Mouse (Mus musculus) liver, postnatal 0 days (tissue): ENCODE results near the gene Trp53tg5. TPM values are rescaled to one million over a fixed set of nuclear protein-coding genes. Genes with fewer than 3 reads are reported as not detected.

ENCODE experiments used
- ATAC-seq: fragments of 200-750 bp; cut with Nextera tagmentation; 2 replicates; pipeline ENCODE4 v1.8.0; 2017; ENCODE audit warnings: mild to moderate bottlenecking, moderate library complexity
- DNase-seq: peaks from one replicate; pipeline ENCODE4 v3.0.0-alpha.2; 2016
- H3K27ac ChIP-seq: fragments of 300-500 bp; sonication (generic); 2 replicates; pipeline ENCODE4 v1.5.1; 2014; ENCODE audit warnings: antibody characterized with exemption, moderate library complexity, mild to moderate bottlenecking, low read depth
- H3K27me3 ChIP-seq: fragments of 300-500 bp; sonication (generic); 2 replicates; pipeline ENCODE4 v1.6.1; 2014; ENCODE audit warnings: low read length, control low read depth, mixed read lengths; ENCODE audit not compliant: insufficient read depth
- H3K36me3 ChIP-seq: fragments of 300-500 bp; sonication (generic); replicated peaks from 2 replicates; pipeline ENCODE4 v1.6.1; 2014; ENCODE audit warnings: mild to moderate bottlenecking, control low read depth, low read length, moderate library complexity, mixed read lengths; ENCODE audit not compliant: insufficient read depth
- H3K4me1 ChIP-seq: fragments of 300-500 bp; sonication (generic); 2 replicates; pipeline ENCODE4 v1.6.1; 2014; ENCODE audit warnings: antibody characterized with exemption, mild to moderate bottlenecking, control low read depth; ENCODE audit not compliant: insufficient read depth
- H3K4me2 ChIP-seq: fragments of 300-500 bp; sonication (generic); 2 replicates; pipeline ENCODE4 v1.6.1; 2014; ENCODE audit warnings: low read depth, mild to moderate bottlenecking, low read length, moderate library complexity, mixed read lengths
- H3K4me3 ChIP-seq: fragments of 300-500 bp; sonication (generic); 2 replicates; pipeline ENCODE4 v1.5.1; 2014; ENCODE audit warnings: low read depth, low read length
- H3K9ac ChIP-seq: fragments of 300-500 bp; sonication (generic); replicated peaks from 2 replicates; pipeline ENCODE4 v1.6.1; 2014; ENCODE audit warnings: mild to moderate bottlenecking, moderate library complexity
- H3K9me3 ChIP-seq: fragments of 300-500 bp; sonication (generic); 2 replicates; pipeline ENCODE4 v1.6.1; 2016; ENCODE audit warnings: mild to moderate bottlenecking, control low read depth, low read length, mixed read lengths
- CTCF ChIP-seq: sonication (generic); IDR thresholded peaks from 2 replicates; pipeline ENCODE4 v1.5.1; 2016; ENCODE audit warnings: antibody characterized with exemption, low read depth
- EP300 ChIP-seq: IDR thresholded peaks from 2 replicates; pipeline ENCODE4 v1.6.1; 2016; ENCODE audit warnings: antibody characterized with exemption, low read depth, mild to moderate bottlenecking
- WGBS: fragments of 180-500 bp; shearing (Covaris S2); extraction: QIAGEN DNeasy Blood & Tissue Kit; methylation state at CpG from one replicate; pipeline ENCODE4 v1.1.7; 2014; ENCODE audit not compliant: insufficient replicate concordance; 5-methylcytosine and 5-hydroxymethylcytosine counted together
- polyA plus RNA-seq: library from polyadenylated mRNA; unstranded; fragments of >200 nt; fragmentation: Nextera tagmentation; extraction: Ambion mirVana; gene quantifications from 2 replicates; pipeline ENCODE4 v1.2.1, GENCODE M21; 2015

Gene Trp53tg5
- polyA plus RNA-seq, 1 experiment from 2014 or later: not detected

DNA sequence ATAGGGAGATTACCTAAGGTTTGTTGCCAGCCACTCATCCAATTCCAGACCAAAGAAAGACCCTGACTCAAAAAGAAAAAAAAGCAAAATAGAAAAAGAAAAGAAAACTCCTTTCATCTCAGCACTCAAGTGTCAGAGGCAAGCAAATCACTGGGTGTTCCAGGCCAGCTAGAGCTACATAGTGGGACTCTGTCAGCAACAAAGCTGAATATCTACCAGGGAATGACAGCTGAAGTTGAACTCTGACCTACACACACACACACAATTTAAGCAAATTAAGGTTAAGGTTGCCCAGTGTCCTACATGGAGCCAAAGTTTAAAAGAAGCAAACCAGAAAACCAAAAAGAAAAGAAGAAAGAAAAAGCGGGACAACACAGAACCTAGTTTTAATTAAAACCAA is 25.4 kb downstream of the Trp53tg5 start:
- DNase-seq (no peak), ATAC-seq (no peak)
- Histone ChIP-seq H3K4me2 (no peak overlapping the region), H3K36me3 (no peaks in the 10 kb centered on the region), H3K9me3 (no peaks in the 10 kb centered on the region), H3K27ac (0 out of 2 replicates have a peak overlapping the region, but pooled peaks have one; percentile 12), H3K9ac (no peak overlapping the region), H3K4me1 (no peaks in the 10 kb centered on the region), H3K4me3 (no peak overlapping the region), H3K27me3 (no peaks in the 10 kb centered on the region)
- no peak for TF ChIP-seq CTCF
- no peak for TF ChIP-seq EP300
- 82% methylated on average over 1 of the region's 1 CpGs for WGBS

DNA sequence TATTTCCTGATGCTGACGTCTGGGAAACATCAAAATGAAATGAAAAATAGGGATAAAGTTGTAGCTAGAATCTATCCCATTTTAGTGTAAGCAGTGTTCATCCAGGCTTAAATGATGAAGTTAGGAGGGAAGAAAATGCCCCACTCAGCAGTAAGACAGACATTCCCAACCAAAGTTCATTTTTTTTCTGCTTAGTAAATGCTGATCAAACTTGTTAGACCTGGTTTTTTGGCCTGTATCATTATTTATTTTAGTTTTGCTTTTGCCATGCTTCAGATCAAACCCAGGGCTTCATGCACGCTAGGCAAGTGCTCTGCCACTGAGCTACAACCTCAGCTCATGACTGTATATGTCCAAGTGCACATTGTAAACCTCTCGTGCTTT is 27.4 kb downstream of the Trp53tg5 start:
- 61% methylated on average over 3 of the region's 3 CpGs for WGBS
- 0 out of 2 replicates have a peak, but pooled peaks cover 6% of the 10 kb centered on the region for H3K27me3 ChIP-seq
- H3K36me3 ChIP-seq: no peaks in the 10 kb centered on the region
- no peak overlapping the region for H3K4me2 ChIP-seq
- peak overlapping the region; percentile 89; the same call in 1 of the 2 replicates for H3K27ac ChIP-seq
- DNase-seq: no peak
- H3K9ac ChIP-seq: no peak overlapping the region
- TF ChIP-seq EP300: no peak
- no peak for TF ChIP-seq CTCF
- ATAC-seq: no peak
- H3K4me3 ChIP-seq: no peak overlapping the region
- no peaks in the 10 kb centered on the region for H3K4me1 ChIP-seq
- H3K9me3 ChIP-seq: no peaks in the 10 kb centered on the region

DNA sequence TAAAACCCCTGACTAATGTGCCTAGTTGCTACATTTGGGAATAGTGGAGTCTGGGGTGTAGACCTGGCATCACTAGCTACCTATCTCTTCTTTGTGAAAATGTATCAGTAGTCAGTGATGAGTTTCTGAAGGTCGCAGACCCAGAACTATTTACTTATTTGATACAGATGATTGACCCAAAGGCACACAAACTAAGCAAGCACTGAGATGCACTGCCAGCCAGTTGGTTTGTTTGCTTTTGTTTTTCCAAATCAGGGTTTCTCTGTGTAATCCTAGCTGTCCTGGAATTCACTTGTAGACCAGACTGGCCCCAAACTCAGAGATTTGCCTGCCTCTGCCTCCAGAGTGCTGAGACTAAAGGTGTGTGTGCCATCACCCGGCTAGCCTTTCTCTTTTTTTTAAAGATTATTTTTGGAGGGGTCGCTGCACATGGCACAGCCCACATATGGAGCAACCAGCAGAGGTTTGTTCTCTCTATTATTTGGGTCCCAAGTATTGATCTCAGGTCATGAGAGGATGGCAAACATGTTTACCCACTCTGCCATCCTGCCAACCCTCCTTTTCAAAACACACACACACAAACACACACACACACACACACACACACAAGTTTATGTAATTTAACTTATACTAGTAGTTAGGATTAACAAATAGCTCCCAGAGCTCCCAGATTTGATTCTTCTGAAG is 28.0 kb downstream of the Trp53tg5 start:
- Histone ChIP-seq H3K27ac (peak overlapping the region; percentile 89), H3K27me3 (0 out of 2 replicates have a peak, but pooled peaks cover 6% of the 10 kb centered on the region), H3K9me3 (no peaks in the 10 kb centered on the region), H3K4me2 (0 out of 2 replicates have a peak overlapping the region, but pooled peaks have one; percentile 27), H3K4me3 (no peak overlapping the region), H3K4me1 (no peaks in the 10 kb centered on the region), H3K36me3 (no peaks in the 10 kb centered on the region), H3K9ac (no peak overlapping the region)
- TF ChIP-seq EP300 (peak; percentile 61; the same call in 1 of the 2 replicates), CTCF (no peak)
- WGBS: 42% methylated on average over 3 of the region's 3 CpGs
- DNase-seq (no peak), ATAC-seq (peak; percentile 76)

DNA sequence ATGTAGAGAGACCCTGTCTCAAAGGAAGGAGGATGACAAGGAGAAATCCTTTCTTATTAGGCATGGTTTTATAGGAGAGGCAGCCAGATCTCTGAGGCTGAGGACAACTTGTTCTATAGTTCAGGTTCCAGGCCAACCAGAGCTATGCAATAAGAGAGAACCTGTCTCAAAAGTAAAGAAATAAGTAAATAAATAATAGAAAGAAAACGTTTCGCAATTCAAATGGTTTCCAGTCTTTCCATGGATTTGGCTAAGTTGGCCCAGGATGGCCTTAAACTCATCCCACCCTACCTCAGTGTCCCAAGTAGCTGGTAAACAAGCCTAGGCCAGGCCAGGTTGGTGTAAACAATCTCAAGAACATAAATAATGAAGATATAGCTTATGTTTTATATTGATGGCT is 28.8 kb downstream of the Trp53tg5 start:
- Histone ChIP-seq H3K27ac (peak overlapping the region; percentile 89), H3K9ac (no peak overlapping the region), H3K27me3 (0 out of 2 replicates have a peak, but pooled peaks cover 6% of the 10 kb centered on the region), H3K4me3 (no peak overlapping the region), H3K36me3 (no peaks in the 10 kb centered on the region; the same call in 1 of the 2 replicates), H3K4me1 (no peaks in the 10 kb centered on the region), H3K4me2 (no peak overlapping the region), H3K9me3 (no peaks in the 10 kb centered on the region)
- ATAC-seq (peak; percentile 14; the same call in 1 of the 2 replicates), DNase-seq (no peak)
- WGBS: 44% methylated on average over 2 of the region's 2 CpGs
- TF ChIP-seq EP300: peak; percentile 43; the same call in 1 of the 2 replicates
- TF ChIP-seq CTCF: no peak

DNA sequence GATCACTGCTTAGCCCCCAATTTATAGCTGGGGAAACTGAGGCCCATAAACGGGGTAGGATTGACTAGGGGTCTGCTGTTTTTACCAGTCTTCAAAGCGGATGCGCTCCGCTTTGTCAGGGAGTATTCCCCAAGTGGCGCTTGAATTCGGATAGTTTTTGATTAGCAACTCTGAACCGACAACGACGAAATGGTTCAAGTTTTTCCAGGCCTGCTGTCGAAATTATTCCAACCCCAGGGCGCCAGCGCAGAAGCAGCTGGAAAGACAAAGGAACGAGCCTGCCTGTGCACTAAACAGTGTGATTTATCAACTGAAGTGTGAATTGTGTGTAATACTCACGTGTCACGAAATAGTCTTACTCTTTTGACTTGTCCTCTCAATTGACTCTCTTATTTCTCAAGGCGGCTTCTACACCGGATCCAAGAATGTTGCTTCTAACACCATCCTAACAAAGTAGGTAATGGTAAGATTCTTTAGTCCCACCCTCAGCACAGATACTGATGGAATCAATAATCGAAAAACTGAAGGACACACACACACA is 30.0 kb downstream of the Trp53tg5 start, which contains the start of gene Sdc4:
Sdc4 (minus strand) TSS at position 428 of the 541 bp plus-strand sequence.
- 12% methylated on average over 18 of the region's 18 CpGs for WGBS
- peak within 1 kb of the TSS; percentile 89 for H3K27ac ChIP-seq
- H3K9me3 ChIP-seq: no peaks in the 10 kb centered on the region
- peaks cover 7% of the 10 kb centered on the region for H3K4me1 ChIP-seq
- peak within 1 kb of the TSS; percentile 57 for H3K4me3 ChIP-seq
- no peaks in the 10 kb centered on the region; the same call in none of the 2 replicates for H3K36me3 ChIP-seq
- TF ChIP-seq EP300: no peak
- no peak for TF ChIP-seq CTCF
- ATAC-seq (no peak), DNase-seq (no peak)
- H3K9ac ChIP-seq: peak within 1 kb of the TSS; percentile 77
- H3K27me3 ChIP-seq: 0 out of 2 replicates have a peak, but pooled peaks cover 6% of the 10 kb centered on the region
- peak within 1 kb of the TSS; percentile 63 for H3K4me2 ChIP-seq

DNA sequence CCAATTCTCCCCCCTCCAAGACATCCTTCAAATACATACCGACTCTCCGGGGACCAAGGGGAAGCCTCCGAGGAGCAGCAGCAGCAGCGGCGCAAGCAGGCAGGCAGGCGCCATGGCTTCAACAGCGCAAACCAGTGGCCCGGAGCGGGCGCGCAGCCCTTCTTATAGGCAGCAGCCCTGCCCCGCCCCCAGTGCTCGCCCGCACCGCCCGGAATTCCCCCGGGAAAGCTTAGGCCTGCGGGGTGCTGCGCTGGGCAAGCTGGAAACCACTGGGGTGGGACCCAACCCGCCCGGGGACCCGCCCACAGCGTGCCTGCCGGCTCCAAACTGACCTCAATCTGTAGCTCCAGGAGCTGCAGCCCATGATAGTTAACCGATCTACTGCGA is 30.5 kb downstream of the Trp53tg5 start:
- peaks cover 7% of the 10 kb centered on the region for H3K4me1 ChIP-seq
- no peaks in the 10 kb centered on the region; the same call in none of the 2 replicates for H3K36me3 ChIP-seq
- peak overlapping the region; percentile 63 for H3K4me2 ChIP-seq
- TF ChIP-seq EP300 (peak; percentile 58; the same call in 1 of the 2 replicates), CTCF (no peak)
- under 1% methylated on average over 26 of the region's 26 CpGs for WGBS
- ATAC-seq: peak; percentile 79
- peak overlapping the region; percentile 77 for H3K9ac ChIP-seq
- peak overlapping the region; percentile 89 for H3K27ac ChIP-seq
- H3K27me3 ChIP-seq: 0 out of 2 replicates have a peak, but pooled peaks cover 6% of the 10 kb centered on the region
- DNase-seq: peak; percentile 88
- H3K9me3 ChIP-seq: no peaks in the 10 kb centered on the region
- peak overlapping the region; percentile 57 for H3K4me3 ChIP-seq
